Mouse (Mus musculus) layer of hippocampus, postnatal 10 days (tissue): Measurements from ENCODE around the gene A730061H03Rik. TPM values are rescaled to one million over a fixed set of nuclear protein-coding genes. Genes with fewer than 3 reads are reported as not detected.

Source experiments
- DNase-seq, 2 experiments: peaks; one replicate each; pipeline ENCODE4 v3.0.0; 2021; ENCODE audit warnings: low spot score in 2 of 2
- long read RNA-seq: library from polyadenylated mRNA; stranded (forward); transcript quantifications from one replicate; pipeline ENCODE4 v2.0.0, GENCODE M21; 2023
- total RNA-seq, 2 experiments: library from RNA; stranded (reverse); gene quantifications; 2 replicates each; pipeline ENCODE4 v1.2.3; 2021

Gene A730061H03Rik
- total RNA-seq, result 1 to 10 TPM in 1 of 2 experiments, not detected in 1; 1.2 TPM
- long read RNA-seq, result 0 reads

DNA sequence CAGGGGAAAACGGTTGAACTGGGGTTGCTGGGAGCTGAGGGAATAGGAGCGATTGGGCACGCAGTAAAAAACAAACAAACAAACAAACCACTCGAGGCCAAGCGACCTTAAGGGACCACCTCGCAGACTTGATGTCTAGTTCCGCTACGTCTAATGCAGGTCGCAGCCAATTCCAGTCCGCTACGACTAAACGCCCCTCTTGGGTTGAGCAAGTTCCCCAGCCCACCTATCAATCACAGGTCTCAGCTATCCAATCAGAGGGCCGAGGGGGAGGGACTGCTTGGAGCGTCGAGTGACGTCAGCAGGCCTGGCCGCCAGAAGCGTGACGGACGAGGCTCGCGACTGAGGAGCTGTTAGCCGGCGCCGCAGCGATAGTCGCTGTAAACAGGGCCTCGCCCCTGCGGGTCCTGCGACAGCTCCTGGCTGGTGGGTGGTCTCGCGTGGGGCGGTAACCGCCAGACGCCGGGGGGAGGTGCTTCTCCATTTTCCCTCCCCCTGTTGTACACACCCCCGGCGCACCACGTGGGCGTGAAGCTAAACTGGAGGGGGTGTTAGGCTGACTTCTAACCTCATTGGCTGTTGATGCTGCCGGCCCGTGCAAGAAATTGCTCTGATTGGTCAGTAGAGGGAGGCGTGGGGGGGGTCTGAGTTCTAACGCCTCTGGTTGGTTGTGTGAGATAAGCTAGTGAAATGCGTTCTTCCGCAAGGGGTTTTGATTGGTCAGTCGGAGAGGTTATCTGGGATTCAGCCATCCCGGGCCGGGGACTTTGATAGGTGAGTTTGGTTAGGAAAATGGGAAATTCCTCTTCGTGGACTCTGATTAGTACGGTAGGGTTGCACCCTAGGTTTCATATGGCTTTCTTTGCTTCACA is at the start of gene A730061H03Rik:
Gene A730061H03Rik (minus strand): TSS at position 205 of the 872 bp plus-strand sequence.
- peak; percentile 98 for DNase-seq

DNA sequence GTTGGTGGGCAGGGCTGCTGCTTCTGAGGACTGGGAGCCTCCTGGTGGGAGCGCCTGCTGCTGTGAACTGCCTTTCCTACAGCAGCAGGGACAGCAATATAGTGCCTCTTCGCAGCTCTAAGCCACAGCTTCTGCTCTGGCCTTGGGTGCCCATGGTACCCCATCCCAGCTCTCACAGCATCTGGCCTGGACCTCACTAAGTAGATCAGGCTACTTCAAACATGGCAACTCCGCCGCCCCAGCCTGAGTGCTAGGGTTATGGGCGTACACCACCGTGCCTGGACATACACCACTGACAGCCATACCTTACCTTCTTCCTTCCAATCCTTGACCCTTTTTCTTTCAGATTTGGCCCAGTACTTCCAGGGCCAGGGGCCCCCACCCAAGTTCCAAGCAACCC is 48.1 kb upstream of the A730061H03Rik start:
- no peak for DNase-seq

DNA sequence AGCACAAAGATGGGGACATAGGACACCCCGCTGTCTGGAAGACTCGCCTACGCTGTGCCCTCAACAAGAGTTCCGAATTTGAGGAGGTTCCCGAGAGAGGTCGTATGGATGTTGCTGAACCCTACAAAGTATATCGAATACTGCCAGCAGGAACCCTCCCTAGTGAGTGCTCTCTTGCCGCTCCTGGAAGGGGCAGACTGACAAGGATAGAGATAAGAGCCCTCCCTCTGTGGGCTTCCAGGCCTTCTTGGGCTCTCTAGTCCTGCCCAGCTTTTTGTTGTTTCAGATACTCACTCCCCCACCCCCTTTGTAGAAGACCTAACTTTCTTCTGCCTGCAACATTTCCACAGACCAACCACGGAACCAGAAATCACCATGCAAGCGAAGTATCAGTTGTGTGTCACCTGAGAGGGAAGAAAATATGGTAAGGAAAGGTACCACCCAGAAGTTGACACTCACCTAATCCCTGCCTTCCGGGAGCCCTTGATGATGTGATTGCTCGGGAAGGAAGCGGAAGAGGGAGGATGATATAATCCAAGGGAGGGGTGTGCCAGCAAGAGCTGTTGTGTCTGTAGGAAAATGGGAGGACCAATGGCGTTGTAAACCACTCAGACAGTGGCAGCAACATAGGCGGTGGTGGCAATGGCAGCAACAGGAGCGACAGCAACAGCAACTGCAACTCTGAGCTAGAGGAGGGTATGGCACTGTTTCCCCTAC is 45.7 kb upstream of the A730061H03Rik start:
- no peak for DNase-seq

DNA sequence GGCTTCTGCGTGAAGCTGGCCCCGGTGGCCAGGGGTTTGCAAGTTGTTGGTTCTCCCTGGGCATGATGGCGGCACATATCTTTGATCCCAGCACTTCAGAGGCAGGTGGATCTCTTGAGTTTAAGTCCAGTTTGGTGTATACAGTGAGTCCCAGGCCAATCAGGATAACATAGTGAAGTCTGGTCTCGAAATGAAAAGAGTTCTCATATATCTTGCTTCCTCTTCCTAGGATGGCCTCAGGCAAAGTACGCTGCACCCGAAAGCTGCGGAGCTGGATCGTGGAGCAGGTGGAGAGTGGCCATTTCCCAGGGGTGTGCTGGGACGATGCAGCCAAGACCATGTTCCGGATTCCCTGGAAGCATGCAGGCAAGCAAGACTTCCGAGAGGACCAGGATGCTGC is 44.6 kb upstream of the A730061H03Rik start:
- DNase-seq, result no peak

DNA sequence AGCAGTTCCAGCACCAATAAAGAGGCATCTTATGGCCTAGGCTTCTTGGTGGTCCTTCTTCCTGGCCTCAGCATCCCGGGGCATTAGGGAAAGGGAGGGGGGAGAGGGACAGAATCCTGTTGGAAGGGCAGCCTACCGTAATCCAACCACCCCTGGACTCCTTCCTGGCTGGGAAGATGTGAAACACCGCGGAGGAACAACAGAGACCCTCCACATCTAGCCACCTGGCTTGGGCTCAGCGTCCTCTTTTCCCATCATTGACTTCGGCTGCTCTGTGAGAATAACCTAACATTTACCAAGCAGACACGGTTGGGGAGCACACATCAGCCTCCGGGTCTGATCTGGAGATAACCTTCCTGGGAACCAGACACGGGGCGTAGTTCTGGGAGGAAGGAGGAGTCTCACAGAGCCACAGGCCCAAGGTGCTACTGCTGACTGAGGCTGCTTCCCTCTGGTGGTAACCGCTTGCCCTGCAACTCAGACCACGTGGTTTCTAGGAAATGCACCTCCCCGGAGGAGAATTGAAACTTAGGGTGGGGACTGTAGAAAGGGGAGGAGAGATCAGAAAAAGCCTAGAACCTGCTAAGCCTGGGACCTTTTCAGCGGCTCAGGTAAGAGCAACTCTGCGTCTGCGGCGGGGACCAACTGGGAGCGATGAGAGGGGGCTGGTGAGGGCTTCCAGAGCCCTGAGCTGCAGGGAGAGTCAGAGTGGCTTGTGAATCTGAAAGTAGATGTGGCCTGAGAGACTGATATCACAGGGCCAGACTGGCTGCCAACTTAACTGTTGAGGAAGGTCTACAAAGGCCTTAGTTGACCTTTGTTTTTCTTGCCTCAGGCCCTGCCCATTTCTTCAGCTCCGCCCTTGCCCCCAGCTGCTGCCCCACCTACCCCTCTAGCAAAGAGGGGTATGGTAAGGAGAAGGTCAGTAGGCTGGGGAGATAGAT is 43.7 kb upstream of the A730061H03Rik start:
- peak; percentile 85 to 91 for DNase-seq

DNA sequence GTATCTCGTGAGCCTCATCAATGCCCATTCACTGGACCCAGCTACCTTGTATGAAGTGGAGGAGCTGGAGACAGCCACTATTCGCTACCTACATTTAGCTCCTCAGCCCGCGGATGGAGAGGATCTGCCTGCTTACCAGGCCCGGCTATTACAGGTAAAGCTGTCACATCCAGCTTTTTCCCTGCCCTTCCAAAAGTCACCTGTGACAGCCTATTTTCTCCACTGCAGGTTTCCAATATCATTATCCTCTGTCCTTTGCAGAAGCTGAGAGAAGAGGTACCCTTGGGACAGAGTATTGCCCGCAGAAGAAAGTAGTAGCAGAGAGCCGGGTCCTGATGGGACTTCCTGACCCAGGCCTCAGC is 43.0 kb upstream of the A730061H03Rik start, which contains the start of gene Irf9:
Gene Irf9 (plus strand): TSS at position 301 of the 362 bp plus-strand sequence.
- DNase-seq, result no peak

DNA sequence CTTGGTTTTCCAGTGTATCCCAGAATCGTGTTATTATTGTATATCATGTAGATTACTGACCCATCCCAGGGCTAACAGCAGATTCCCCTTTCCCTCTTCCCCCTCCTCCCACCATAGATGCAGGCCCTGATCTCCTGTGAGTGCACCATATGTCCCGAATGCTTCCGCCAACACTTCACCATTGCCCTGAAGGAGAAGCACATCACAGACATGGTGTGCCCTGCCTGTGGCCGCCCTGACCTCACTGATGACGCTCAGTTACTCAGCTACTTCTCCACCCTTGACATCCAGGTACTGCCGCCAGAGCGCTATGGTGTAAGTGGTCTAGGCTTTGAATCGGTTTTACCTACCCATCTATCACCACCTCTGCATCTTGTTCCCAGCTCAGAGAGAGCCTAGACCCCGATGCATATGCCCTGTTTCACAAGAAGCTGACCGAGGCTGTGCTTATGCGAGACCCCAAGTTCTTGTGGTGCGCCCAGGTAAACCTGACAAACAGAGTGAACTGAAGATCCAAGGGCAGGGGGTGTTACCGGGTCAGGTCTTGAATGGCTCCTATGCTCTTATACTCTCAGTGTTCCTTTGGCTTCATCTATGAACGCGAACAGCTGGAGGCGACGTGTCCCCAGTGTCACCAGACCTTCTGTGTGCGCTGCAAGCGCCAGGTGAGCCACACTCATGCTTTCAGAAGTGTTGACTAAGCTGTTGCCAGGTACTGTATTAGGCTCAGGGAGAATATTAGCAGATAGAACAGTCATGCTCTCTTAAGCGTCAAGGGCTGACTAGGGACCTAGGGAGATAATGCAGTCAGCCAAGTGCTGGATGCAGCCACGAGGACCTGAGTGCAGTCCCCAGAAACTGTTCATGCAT is 38.5 kb upstream of the A730061H03Rik start:
- DNase-seq, result no peak

DNA sequence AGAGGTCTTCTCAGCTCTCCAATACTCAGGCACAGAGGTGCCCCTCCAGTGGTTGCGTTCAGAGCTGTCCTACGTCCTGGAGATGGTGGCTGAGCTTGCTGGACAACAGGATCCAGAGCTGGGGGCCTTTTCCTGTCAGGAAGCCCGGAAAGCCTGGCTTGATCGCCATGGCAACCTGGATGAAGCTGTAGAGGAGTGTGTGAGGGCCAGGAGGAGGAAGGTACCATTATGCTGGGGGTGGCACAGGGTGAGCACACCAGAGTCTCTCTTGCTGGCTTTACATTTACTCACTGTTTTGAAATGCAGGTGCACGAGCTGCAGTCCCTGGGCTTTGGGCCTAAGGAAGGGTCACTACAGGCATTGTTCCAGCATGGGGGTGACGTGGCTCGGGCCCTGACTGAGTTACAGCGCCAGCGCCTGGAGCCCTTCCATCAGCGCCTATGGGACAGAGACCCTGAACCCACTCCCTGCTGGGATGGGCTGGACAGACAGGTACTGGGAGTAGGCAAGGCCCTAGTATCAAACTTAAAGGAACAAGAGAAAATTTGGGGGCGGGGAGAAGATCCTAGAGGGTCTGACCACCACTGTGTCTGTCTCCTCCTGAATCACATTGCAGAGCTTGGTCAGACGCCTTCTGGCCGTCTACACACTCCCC is 36.0 kb upstream of the A730061H03Rik start:
- DNase-seq, result peak; percentile 45 to 58

DNA sequence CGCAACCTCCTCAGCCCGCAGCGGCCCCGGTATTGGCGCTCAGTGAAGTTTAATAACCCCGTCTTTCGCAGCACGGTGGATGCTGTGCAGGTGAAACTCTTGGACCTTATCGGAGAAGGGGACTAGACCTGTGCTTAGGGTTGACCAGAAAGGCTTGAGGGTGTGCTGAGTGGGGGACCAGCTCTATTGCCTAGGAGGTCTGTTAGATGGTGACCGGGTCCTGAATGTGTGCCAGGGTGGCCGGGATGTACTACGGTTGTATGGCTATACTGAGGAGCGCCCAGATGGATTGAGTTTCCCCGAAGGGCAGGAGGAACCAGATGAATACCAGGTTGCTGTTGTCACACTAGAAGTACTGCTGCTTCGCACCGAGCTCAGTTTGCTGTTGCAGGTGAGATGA is 32.0 kb upstream of the A730061H03Rik start:
- no peak for DNase-seq

DNA sequence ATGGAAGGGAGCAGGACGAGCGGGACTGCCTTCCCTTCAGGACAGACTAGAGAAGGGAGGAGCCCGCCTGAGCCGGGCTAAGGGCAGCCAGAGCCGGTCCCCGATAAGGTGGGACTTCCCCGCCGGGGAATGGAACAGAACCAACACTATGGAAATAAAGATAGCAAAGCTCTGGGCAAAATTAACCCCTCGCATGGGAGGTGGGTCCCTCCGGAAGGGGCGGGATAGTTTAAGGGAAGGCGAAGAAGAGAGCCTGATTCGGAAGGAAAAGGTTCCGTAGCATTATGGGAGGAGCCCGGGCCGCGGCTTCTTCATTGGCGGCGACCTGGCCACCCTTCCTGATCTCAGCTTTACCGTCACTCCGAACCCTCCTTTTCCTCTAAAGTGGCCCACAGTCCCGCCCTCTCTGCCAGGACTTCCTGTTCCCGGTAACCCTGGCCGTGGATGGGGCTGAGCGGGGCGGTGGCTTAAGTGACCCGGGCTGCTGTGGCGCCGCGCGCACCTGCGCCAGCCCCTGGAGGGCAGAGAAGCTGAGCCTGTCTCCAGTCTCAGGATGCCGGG is 31.2 kb upstream of the A730061H03Rik start, which contains the start of gene Rnf31:
Gene Rnf31 (plus strand): TSS at position 378 of the 561 bp plus-strand sequence.
- peak; percentile 84 to 90 for DNase-seq

DNA sequence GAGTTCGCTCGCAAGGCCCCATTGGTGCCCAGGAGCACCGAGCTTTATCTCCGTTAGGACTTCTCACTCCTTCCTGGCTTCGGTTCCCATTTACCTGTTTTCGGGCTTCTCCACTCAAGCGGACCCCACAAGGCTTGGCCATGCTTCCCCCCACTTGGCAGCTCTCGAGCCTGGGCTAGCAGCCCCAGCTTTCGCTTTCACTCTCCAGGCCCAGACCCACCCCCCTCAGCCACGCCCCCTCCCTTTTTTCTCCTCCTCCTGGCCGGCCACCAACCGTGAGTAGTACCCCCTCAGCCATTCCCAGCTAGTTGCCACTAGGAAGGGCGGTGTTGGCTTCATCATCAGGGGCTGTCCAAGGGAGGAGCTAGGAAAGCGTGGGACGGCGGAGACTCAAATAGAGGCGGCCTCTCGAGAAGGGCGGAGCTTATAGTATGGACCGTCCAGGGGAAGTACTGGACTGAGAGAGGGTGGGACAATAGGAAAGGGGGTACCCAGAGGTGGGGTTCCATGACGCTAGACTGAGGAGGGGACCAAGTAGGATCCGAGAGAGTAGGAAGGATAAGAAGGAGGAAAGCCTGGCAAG is 30.6 kb upstream of the A730061H03Rik start, which contains the start of gene Psme2:
Gene Psme2 (minus strand): TSS at position 366 of the 583 bp plus-strand sequence.
- DNase-seq, result peak; percentile 85 to 89

DNA sequence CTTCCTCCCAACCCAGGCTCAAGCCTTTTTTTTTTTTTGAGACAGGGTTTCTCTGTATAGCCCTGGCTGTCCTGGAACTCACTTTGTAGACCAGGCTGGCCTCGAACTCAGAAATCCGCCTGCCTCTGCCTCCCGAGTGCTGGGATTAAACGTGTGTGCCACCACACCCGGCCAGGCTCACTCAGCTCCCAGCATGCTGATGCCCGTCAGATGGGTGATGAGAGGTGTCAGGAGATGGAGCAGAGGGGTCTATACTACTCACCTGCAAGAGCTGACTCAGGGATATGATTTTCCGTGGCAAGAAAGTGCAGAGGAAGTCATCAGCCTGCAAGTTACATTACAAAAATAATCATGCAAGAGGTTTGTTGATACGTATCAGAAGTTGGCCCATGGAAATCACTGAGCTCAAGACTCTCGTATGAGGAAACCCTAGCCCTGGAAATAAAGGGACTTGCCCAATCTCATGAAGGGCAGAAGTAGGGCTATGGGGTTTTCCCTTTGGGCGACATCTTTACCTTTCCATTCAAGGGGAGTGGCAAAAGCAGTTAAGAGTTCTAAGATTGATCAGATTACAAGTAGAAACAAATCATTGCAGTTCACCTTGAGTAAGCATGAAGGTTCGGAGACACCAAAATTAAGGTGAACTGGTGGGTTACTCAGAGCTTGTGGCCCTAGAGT is 29.7 kb upstream of the A730061H03Rik start:
- DNase-seq, result no peak

DNA sequence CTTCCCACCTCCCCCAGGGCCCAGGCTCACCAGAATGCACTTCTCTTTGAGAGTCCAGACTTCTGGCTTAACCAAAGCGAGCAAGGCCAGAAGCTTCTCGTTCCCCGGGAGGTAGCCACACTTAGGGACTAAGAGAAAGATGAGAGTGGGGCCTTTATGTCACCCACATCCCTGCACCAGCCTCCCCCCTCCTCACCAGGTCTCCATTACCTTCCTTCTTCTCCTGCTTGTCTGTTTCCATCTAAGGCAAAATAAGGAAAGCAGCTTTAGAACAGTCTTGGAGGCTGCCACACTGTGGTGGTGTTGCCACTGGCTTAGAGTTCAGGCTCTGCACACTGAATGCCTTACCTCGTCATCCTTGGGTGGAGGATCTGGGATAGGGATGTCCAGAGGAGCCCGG is 29.1 kb upstream of the A730061H03Rik start:
- no peak for DNase-seq

DNA sequence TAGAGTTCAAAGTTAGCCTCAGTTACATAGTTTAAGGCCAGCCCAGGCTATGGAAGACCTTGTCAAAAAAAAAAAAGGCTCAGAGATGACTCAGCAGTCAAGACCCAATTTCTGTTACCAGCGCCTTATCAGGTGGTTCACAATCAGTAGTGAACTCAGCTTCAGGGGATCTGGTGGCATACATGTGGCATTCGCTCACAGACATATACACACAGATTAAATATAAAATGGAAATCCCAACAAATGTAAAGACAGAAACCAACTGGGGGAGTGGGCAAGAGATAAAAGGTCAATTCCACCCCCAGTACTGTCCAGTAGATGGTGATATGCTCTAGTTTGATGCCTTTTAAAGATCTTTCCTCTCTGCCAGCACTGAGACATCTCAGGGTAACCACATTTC is 25.9 kb upstream of the A730061H03Rik start:
- no peak for DNase-seq

DNA sequence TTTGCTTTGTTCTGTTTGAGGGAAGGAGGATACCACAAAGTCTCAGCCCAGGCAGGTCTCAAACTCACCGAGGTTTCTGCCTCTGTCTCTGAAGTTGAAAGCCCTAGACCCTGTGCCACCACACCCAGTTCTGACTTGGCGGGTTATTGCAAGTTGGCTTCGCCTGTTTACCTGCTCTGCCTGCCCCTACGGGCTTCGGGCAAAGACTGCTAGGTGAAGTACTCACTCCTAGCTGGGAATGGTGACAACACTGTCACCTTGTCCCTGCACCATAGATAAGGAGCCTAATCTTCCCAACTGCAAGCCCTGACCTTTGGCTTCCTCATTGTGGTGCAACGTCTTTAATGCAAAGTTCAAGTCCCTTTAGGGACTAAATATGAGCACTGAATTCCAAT is 25.4 kb upstream of the A730061H03Rik start:
- no peak for DNase-seq

DNA sequence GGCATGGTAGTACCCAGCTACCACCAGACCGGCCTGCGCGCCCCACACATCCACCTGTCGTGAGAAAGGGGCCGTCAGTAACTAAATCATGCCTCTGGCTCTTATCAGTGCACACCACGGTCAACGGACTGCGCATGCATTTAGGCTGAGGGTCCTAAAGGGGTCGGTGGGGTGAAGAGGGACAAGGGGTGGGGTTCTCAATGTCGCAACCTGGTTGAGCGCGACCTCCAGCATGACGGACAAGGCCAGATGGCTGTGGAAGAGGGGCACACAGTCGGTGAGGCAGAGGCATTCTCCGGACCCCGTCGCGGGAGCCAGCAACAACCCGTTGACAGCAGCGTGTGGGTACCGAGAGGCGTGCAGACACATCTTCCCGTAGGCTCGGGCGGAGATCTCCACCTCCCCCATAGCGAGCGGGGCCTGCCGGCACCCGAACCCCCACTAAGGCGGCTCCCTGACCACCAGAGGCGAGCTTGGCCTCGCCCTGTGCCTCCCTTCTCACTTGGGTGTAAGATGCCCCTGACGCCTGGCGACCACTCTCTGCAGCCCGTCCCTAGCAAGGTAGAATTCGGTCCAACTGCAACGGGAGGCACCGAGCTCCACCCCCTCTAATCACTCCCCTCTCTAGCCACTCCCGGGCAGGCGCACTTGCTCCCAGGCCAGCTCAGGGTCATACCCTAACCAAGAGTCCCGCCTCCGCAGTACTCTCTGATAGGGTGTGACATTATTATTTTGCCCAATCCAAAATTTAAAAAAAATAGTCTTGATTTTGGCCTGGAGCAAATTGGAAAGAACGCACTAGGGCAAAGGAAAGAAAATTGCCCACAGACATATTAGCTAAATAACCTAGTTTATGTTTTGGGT is 24.7 kb upstream of the A730061H03Rik start, which contains the start of gene Emc9:
Gene Emc9 (minus strand): TSS at position 601 of the 864 bp plus-strand sequence.
- DNase-seq, result peak; percentile 47 to 62

DNA sequence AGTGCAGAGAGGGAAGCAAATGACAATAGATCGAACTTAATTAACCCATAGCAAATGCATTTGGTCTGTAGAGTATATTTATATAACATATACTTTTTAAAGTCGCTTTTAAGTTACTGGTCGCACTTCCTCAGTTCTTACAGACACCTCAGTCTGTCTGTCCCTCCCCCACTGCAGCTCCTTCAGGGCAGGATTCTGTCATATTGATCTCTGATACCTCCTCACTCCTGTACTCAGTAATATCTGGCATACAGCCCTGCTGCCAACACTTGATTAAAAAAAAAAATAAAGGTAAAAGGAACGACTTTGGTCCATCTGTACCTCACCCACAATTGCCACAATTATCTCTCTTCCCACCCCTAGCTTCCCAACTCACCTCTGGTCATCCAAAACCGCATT is 24.1 kb upstream of the A730061H03Rik start:
- DNase-seq, result no peak
